Mouse (Mus musculus): ENCODE results near the gene Gm11077. TPM values are rescaled to one million over a fixed set of nuclear protein-coding genes. Genes with fewer than 3 reads are reported as not detected.

The Gm11077 gene
- polyA plus RNA-seq, 1 experiment from 2014 or later, result not detected

DNA sequence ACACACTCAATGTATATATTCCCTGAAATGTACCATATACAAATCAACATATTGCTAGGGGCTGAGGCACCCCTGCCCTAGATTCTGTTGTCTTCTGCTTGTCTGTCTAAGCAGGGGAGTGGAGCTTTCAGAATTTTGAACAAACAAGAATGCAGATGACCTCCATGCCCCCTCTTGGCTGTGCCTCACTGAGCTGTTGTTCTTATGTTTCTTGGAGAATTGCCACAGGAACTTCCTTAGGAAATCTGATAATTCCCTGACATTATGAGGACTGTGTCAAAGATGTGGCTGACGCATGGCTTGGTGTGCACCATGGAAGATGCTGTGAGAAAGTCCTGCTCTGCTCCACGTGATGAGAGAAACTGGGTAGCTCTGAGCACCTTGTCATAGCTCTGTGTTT, 57.0 kb downstream of the Gm11077 start:
- H3K36me3 ChIP-seq (replicated peaks; ENCODE audit: insufficient read depth, low read length), result no peaks in the 10 kb centered on the region
- no peaks in the 10 kb centered on the region for H3K4me1 ChIP-seq (ENCODE audit: insufficient read depth)
- no peak for DNase-seq
- WGBS (ENCODE audit: insufficient replicate concordance), result 68% methylated on average over 2 of the region's 2 CpGs
- no peak for ATAC-seq
- no peak overlapping the region for H3K27ac ChIP-seq (ENCODE audit: low read depth)
- no peaks in the 10 kb centered on the region for H3K27me3 ChIP-seq (ENCODE audit: insufficient read depth, low read length)
- no peak overlapping the region for H3K4me3 ChIP-seq (ENCODE audit: low read depth, low read length)
- TF ChIP-seq EP300 (IDR thresholded peaks at IDR 0.05; ENCODE audit: low read depth), result no peak
- no peak for TF ChIP-seq CTCF (IDR thresholded peaks at IDR 0.05; ENCODE audit: low read depth)
- H3K9ac ChIP-seq (replicated peaks), result no peak overlapping the region
- H3K9me3 ChIP-seq (ENCODE audit: low read length), result no peaks in the 10 kb centered on the region
- H3K4me2 ChIP-seq (ENCODE audit: low read depth, low read length), result no peak overlapping the region

DNA sequence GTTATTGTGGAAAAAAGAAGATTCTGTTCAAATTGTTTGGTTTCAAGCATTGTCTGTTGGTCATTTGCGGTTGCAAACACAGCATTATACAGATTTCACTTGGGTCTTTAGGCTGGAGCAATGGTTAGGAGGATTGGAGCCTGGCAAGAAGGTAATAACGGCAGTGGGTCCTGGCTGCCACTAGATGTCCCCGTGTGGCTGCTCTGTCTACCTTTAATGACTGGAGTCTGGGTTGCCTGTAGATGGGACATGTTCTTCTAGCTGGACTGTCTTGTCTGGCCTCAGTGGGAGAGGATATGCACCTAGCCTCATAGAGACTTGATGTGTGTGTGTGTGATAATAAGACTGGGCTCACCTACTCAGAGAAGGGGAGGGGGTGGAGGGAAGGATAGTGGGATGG, 60.8 kb downstream of the Gm11077 start:
- H3K9me3 ChIP-seq (ENCODE audit: low read length), result no peaks in the 10 kb centered on the region
- TF ChIP-seq EP300 (IDR thresholded peaks at IDR 0.05; ENCODE audit: low read depth) (no peak), CTCF (IDR thresholded peaks at IDR 0.05; ENCODE audit: low read depth) (peak; percentile 55)
- H3K4me1 ChIP-seq (ENCODE audit: insufficient read depth), result no peaks in the 10 kb centered on the region
- no peak overlapping the region for H3K4me2 ChIP-seq (ENCODE audit: low read depth, low read length)
- no peak for DNase-seq
- ATAC-seq, result no peak
- no peaks in the 10 kb centered on the region for H3K27me3 ChIP-seq (ENCODE audit: insufficient read depth, low read length)
- 38% methylated on average over 3 of the region's 3 CpGs for WGBS (ENCODE audit: insufficient replicate concordance)
- H3K27ac ChIP-seq (ENCODE audit: low read depth), result no peak overlapping the region
- H3K9ac ChIP-seq (replicated peaks), result no peak overlapping the region
- no peaks in the 10 kb centered on the region for H3K36me3 ChIP-seq (replicated peaks; ENCODE audit: insufficient read depth, low read length)
- H3K4me3 ChIP-seq (ENCODE audit: low read depth, low read length), result no peak overlapping the region

DNA sequence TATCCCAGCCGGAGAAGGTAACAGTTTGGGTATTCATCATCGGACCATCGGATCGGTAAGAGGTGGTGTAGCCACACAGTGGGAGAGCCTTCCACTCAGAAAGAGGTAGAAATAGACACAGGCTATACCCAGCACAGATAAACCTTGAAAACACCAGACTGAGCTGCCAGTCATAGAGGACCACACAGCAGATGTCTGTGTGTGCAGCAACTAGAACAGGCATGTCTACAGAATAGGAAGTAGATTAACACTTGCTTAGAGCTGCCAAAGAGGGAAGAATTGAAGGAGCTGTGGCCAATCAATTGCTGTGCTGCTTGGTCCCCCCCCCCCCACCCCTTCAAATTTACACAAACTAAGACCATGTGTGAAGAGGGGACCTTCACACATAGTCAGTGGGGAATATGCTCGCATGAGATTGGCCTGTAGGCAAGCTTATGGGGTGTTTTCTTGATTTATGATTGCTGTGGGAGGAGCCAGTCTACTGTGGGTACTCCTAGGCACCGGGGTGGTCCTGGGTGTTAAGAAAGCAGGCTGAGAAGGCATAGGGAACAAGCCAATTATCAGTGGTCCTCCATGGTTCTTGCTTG, 64.7 kb downstream of the Gm11077 start:
- Histone ChIP-seq H3K4me2 (ENCODE audit: low read depth, low read length) (no peak overlapping the region), H3K4me3 (ENCODE audit: low read depth, low read length) (no peak overlapping the region), H3K36me3 (replicated peaks; ENCODE audit: insufficient read depth, low read length) (no peaks in the 10 kb centered on the region), H3K27me3 (ENCODE audit: insufficient read depth, low read length) (no peaks in the 10 kb centered on the region), H3K9me3 (ENCODE audit: low read length) (no peaks in the 10 kb centered on the region), H3K27ac (ENCODE audit: low read depth) (no peak overlapping the region), H3K4me1 (ENCODE audit: insufficient read depth) (no peaks in the 10 kb centered on the region), H3K9ac (replicated peaks) (no peak overlapping the region)
- TF ChIP-seq EP300 (IDR thresholded peaks at IDR 0.05; ENCODE audit: low read depth) (no peak), CTCF (IDR thresholded peaks at IDR 0.05; ENCODE audit: low read depth) (no peak)
- 72% methylated on average over 6 of the region's 6 CpGs for WGBS (ENCODE audit: insufficient replicate concordance)
- ATAC-seq (no peak), DNase-seq (no peak)

DNA sequence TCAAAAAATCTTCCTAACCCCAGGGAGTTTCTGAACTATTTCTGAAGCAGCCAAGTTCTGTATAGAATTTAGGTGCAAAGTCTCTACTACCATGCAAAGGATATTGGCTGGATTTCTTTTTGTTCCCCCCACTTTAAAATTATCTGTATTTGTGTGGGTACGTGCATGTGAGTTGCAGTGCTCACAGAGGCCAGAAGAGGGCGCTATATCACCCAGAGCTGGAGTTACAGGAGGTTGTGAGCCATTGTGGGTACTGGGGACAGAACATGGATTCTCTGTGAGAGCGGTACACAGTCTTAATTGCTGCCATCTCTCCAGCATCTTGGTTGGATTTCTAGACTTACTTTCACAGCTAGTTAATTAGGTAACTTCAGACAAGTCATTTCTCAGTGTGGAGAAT, 69.8 kb downstream of the Gm11077 start:
- Histone ChIP-seq H3K4me2 (ENCODE audit: low read depth, low read length) (no peak overlapping the region), H3K27me3 (ENCODE audit: insufficient read depth, low read length) (no peaks in the 10 kb centered on the region), H3K4me3 (ENCODE audit: low read depth, low read length) (no peak overlapping the region), H3K9ac (replicated peaks) (no peak overlapping the region), H3K27ac (ENCODE audit: low read depth) (no peak overlapping the region), H3K4me1 (ENCODE audit: insufficient read depth) (no peaks in the 10 kb centered on the region), H3K36me3 (replicated peaks; ENCODE audit: insufficient read depth, low read length) (no peaks in the 10 kb centered on the region), H3K9me3 (ENCODE audit: low read length) (no peaks in the 10 kb centered on the region)
- DNase-seq (no peak), ATAC-seq (no peak)
- TF ChIP-seq EP300 (IDR thresholded peaks at IDR 0.05; ENCODE audit: low read depth), result no peak
- TF ChIP-seq CTCF (IDR thresholded peaks at IDR 0.05; ENCODE audit: low read depth), result peak; percentile 25
- whole genome bisulfite sequencing (ENCODE audit: insufficient replicate concordance), result 59% methylated on average over 3 of the region's 3 CpGs

DNA sequence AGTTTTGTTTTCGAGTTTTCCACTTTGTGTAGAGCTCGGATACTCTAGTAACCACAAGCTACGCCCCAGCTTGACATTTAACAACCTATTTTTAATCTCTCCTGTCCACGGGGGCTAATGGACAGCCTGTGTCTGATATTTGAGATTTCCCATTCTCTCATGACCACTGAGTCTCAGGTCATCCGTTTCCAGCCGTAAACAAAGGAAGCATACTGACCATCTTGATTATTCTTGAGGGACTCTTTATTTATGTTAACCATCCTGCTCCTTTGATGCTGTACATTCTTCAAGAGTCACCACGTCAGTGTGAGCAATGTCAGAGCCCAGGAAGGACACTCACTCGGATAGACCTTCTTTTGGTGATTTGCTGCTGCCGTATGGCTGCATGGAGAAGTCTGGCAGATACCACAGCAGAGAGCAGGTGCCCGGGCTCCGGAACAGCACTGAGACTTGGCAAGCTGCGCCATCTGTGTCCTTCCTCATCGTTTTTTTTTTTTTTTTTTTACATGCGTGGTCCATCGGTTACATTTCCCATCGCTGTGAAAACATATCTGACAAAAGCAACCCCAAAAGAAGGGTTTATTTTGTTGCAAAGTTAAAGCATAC, 70.5 kb downstream of the Gm11077 start:
- Histone ChIP-seq H3K4me1 (ENCODE audit: insufficient read depth) (no peaks in the 10 kb centered on the region), H3K4me3 (ENCODE audit: low read depth, low read length) (no peak overlapping the region), H3K36me3 (replicated peaks; ENCODE audit: insufficient read depth, low read length) (no peaks in the 10 kb centered on the region), H3K9me3 (ENCODE audit: low read length) (no peaks in the 10 kb centered on the region), H3K27ac (ENCODE audit: low read depth) (no peak overlapping the region), H3K9ac (replicated peaks) (no peak overlapping the region), H3K4me2 (ENCODE audit: low read depth, low read length) (no peak overlapping the region), H3K27me3 (ENCODE audit: insufficient read depth, low read length) (no peaks in the 10 kb centered on the region)
- 75% methylated on average over 16 of the region's 16 CpGs for WGBS (ENCODE audit: insufficient replicate concordance)
- DNase-seq (no peak), ATAC-seq (no peak)
- TF ChIP-seq CTCF (IDR thresholded peaks at IDR 0.05; ENCODE audit: low read depth) (no peak), EP300 (IDR thresholded peaks at IDR 0.05; ENCODE audit: low read depth) (no peak)

DNA sequence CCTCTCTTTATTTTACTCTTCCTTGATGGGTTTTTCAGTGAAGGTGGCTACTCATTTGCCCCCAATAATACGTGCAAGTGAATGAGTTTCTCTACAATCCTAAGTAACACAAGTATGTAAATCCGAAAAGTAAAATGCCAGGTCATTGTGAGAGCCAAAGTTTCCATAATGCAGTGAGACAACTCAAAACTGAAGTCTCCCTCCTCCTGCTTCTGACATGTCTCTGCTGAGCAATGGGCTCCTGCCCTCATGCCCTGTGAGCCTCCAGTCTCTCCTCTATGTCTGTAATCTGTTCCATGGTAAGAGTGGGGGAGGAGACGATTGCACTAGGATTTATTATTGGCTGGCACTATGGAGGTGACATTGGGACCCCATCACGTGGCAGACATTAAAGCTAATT, 71.5 kb downstream of the Gm11077 start:
- DNase-seq (no peak), ATAC-seq (no peak)
- no peak for TF ChIP-seq CTCF (IDR thresholded peaks at IDR 0.05; ENCODE audit: low read depth)
- TF ChIP-seq EP300 (IDR thresholded peaks at IDR 0.05; ENCODE audit: low read depth), result no peak
- H3K27me3 ChIP-seq (ENCODE audit: insufficient read depth, low read length), result no peaks in the 10 kb centered on the region
- no peaks in the 10 kb centered on the region for H3K4me1 ChIP-seq (ENCODE audit: insufficient read depth)
- H3K36me3 ChIP-seq (replicated peaks; ENCODE audit: insufficient read depth, low read length), result no peaks in the 10 kb centered on the region
- H3K4me2 ChIP-seq (ENCODE audit: low read depth, low read length), result no peak overlapping the region
- no peaks in the 10 kb centered on the region for H3K9me3 ChIP-seq (ENCODE audit: low read length)
- no peak overlapping the region for H3K9ac ChIP-seq (replicated peaks)
- H3K4me3 ChIP-seq (ENCODE audit: low read depth, low read length), result no peak overlapping the region
- 69% methylated on average over 4 of the region's 4 CpGs for WGBS (ENCODE audit: insufficient replicate concordance)
- no peak overlapping the region for H3K27ac ChIP-seq (ENCODE audit: low read depth)

Other genes with a start within 250 kb of the Gm11077 start
- 3.5 and 3.7 TPM in 2 replicates for gene Aebp2, start 106.6 kb upstream of the Gm11077 start, polyA plus RNA-seq (2015; fragmentation: Nextera tagmentation; extraction: Ambion mirVana)